Mouse (Mus musculus): Measurements from ENCODE around the gene Tmem8b. TPM values are rescaled to one million over a fixed set of nuclear protein-coding genes. Genes with fewer than 3 reads are reported as not detected.

Tmem8b gene
- polyA plus RNA-seq, 1 experiment = 3.8 TPM

GRCm38 (mm10) chr4:43640491-43640890 lies 28.3 kb upstream of the Tmem8b start:
- Histone ChIP-seq H3K27me3 (ENCODE audit: control insufficient read depth, insufficient read depth, low read length) (no peaks in the 10 kb centered on the region), H3K27ac (ENCODE audit: insufficient read depth, low read length) (no peak overlapping the region), H3K4me1 (ENCODE audit: control insufficient read depth, insufficient read depth, insufficient read length) (no peaks in the 10 kb centered on the region), H3K4me3 (ENCODE audit: extremely low read depth, insufficient read depth, insufficient read length) (no peak overlapping the region), H3K36me3 (ENCODE audit: control insufficient read depth, insufficient read depth, low read length) (no peaks in the 10 kb centered on the region)
- peak in 1 of 2 experiments; percentile 1 for DNase-seq (ENCODE audit: low read depth in 1 of 2, low spot score in 2 of 2)
- WGBS = 87% methylated on average over 6 of the region's 6 CpGs
- TF ChIP-seq POLR2A (IDR thresholded peaks at IDR 0.05; ENCODE audit: low read depth, low read length) (no peak), CTCF (IDR thresholded peaks at IDR 0.05; ENCODE audit: extremely low read depth, insufficient read depth, insufficient read length, insufficient replicate concordance) (no peak)

GRCm38 (mm10) chr4:43649783-43650182 lies 19.0 kb upstream of the Tmem8b start:
- Histone ChIP-seq H3K27ac (ENCODE audit: insufficient read depth, low read length) (no peak overlapping the region), H3K27me3 (ENCODE audit: control insufficient read depth, insufficient read depth, low read length) (no peaks in the 10 kb centered on the region), H3K4me3 (ENCODE audit: extremely low read depth, insufficient read depth, insufficient read length) (no peak overlapping the region), H3K4me1 (ENCODE audit: control insufficient read depth, insufficient read depth, insufficient read length) (no peaks in the 10 kb centered on the region), H3K36me3 (ENCODE audit: control insufficient read depth, insufficient read depth, low read length) (no peaks in the 10 kb centered on the region)
- 96% methylated on average over 3 of the region's 3 CpGs for WGBS
- no peak for DNase-seq (ENCODE audit: low read depth in 1 of 2, low spot score in 2 of 2)
- TF ChIP-seq POLR2A (IDR thresholded peaks at IDR 0.05; ENCODE audit: low read depth, low read length) (no peak), CTCF (IDR thresholded peaks at IDR 0.05; ENCODE audit: extremely low read depth, insufficient read depth, insufficient read length, insufficient replicate concordance) (no peak)

- no peak for TF ChIP-seq CTCF (IDR thresholded peaks at IDR 0.05; ENCODE audit: extremely low read depth, insufficient read depth, insufficient read length, insufficient replicate concordance)
- H3K4me3 ChIP-seq (ENCODE audit: extremely low read depth, insufficient read depth, insufficient read length) = no peak overlapping the region
- no peaks in the 10 kb centered on the region for H3K36me3 ChIP-seq (ENCODE audit: control insufficient read depth, insufficient read depth, low read length)
- no peak for DNase-seq (ENCODE audit: low read depth in 1 of 2, low spot score in 2 of 2)
- H3K27me3 ChIP-seq (ENCODE audit: control insufficient read depth, insufficient read depth, low read length) = no peaks in the 10 kb centered on the region
- WGBS = 84% methylated on average over 4 of the region's 4 CpGs
- H3K27ac ChIP-seq (ENCODE audit: insufficient read depth, low read length) = no peak overlapping the region
- peaks cover 4% of the 10 kb centered on the region; the same call in 1 of the 2 replicates for H3K4me1 ChIP-seq (ENCODE audit: control insufficient read depth, insufficient read depth, insufficient read length)
Observed at GRCm38 (mm10) chr4:43652726-43653125, 16.0 kb upstream of the Tmem8b start.

GRCm38 (mm10) chr4:43653161-43654015 lies 15.4 kb upstream of the Tmem8b start, which contains the start of gene Spag8:
Gene Spag8 (minus strand): TSS chr4:43653594.
- H3K4me3 ChIP-seq (ENCODE audit: extremely low read depth, insufficient read depth, insufficient read length) = no peak within 1 kb of the TSS
- no peak within 1 kb of the TSS for H3K27ac ChIP-seq (ENCODE audit: insufficient read depth, low read length)
- no peaks in the 10 kb centered on the region for H3K27me3 ChIP-seq (ENCODE audit: control insufficient read depth, insufficient read depth, low read length)
- peaks cover 4% of the 10 kb centered on the region; the same call in 1 of the 2 replicates for H3K4me1 ChIP-seq (ENCODE audit: control insufficient read depth, insufficient read depth, insufficient read length)
- TF ChIP-seq POLR2A (IDR thresholded peaks at IDR 0.05; ENCODE audit: low read depth, low read length) = no peak
- TF ChIP-seq CTCF (IDR thresholded peaks at IDR 0.05; ENCODE audit: extremely low read depth, insufficient read depth, insufficient read length, insufficient replicate concordance) = no peak
- no peak for DNase-seq (ENCODE audit: low read depth in 1 of 2, low spot score in 2 of 2)
- H3K36me3 ChIP-seq (ENCODE audit: control insufficient read depth, insufficient read depth, low read length) = no peaks in the 10 kb centered on the region
- 36% methylated on average over 24 of the region's 24 CpGs for WGBS

- Histone ChIP-seq H3K4me1 (ENCODE audit: control insufficient read depth, insufficient read depth, insufficient read length) (peaks cover 4% of the 10 kb centered on the region; the same call in 1 of the 2 replicates), H3K4me3 (ENCODE audit: extremely low read depth, insufficient read depth, insufficient read length) (peak overlapping the region; percentile 98), H3K36me3 (ENCODE audit: control insufficient read depth, insufficient read depth, low read length) (no peaks in the 10 kb centered on the region), H3K27me3 (ENCODE audit: control insufficient read depth, insufficient read depth, low read length) (no peaks in the 10 kb centered on the region), H3K27ac (ENCODE audit: insufficient read depth, low read length) (peak overlapping the region; percentile 61)
- TF ChIP-seq CTCF (IDR thresholded peaks at IDR 0.05; ENCODE audit: extremely low read depth, insufficient read depth, insufficient read length, insufficient replicate concordance) (no peak), POLR2A (IDR thresholded peaks at IDR 0.05; ENCODE audit: low read depth, low read length) (no peak)
- DNase-seq (ENCODE audit: low read depth in 1 of 2, low spot score in 2 of 2) = no peak
- WGBS = 11% methylated on average over 34 of the region's 34 CpGs
Observed at GRCm38 (mm10) chr4:43655656-43656338, 13.0 kb upstream of the Tmem8b start.

- Histone ChIP-seq H3K27me3 (ENCODE audit: control insufficient read depth, insufficient read depth, low read length) (no peaks in the 10 kb centered on the region), H3K4me3 (ENCODE audit: extremely low read depth, insufficient read depth, insufficient read length) (peak within 1 kb of the TSS; percentile 98), H3K27ac (ENCODE audit: insufficient read depth, low read length) (peak within 1 kb of the TSS; percentile 88), H3K4me1 (ENCODE audit: control insufficient read depth, insufficient read depth, insufficient read length) (peaks cover 4% of the 10 kb centered on the region; the same call in 1 of the 2 replicates), H3K36me3 (ENCODE audit: control insufficient read depth, insufficient read depth, low read length) (no peaks in the 10 kb centered on the region)
- no peak for TF ChIP-seq CTCF (IDR thresholded peaks at IDR 0.05; ENCODE audit: extremely low read depth, insufficient read depth, insufficient read length, insufficient replicate concordance)
- peak; percentile 91 for TF ChIP-seq POLR2A (IDR thresholded peaks at IDR 0.05; ENCODE audit: low read depth, low read length)
- under 1% methylated on average over 34 of the region's 34 CpGs for WGBS
- peak; percentile 88 to 93 for DNase-seq (ENCODE audit: low read depth in 1 of 2, low spot score in 2 of 2)
Observed at GRCm38 (mm10) chr4:43656339-43657109, 12.2 kb upstream of the Tmem8b start, which contains the start of gene Hint2. Gene Hint2 (minus strand): TSS chr4:43656466.

Measured in spleen, adult 2 months (tissue).